Mouse (Mus musculus) spleen, adult 12 weeks (tissue): ENCODE results near the gene Gemin2.
"Not testable (repeated sequence)": the region's sequence is repeated elsewhere in the genome, so short reads cannot be mapped to it uniquely, and the experiment has no call there.

Source experiments
- DNase-seq: peaks from one replicate; pipeline ENCODE4 v3.0.0; 2022; ENCODE audit warnings: low spot score

Gemin2 gene

DNA sequence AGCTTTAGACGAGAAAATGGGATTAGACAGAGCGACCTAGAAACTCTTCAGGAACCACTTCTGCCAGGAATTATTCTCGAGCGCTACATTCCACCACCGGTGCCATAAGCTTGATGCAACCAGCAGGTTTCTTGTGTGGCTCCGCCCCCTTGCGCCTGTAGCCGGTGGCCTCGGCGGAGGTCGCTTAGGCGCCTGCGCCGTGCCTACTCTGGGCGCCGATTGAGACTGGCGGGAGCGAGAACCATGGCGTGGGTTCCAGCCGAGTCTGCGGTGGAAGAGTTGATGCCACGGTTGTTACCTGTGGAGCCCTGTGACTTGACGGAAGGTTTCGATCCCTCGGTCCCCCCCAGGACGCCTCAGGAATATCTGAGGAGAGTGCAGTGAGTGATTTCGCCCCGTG is at the start of gene Gemin2:
Gemin2 (plus strand) TSS at position 160 of the 400 bp plus-strand sequence.
- peak; percentile 83 for DNase-seq

DNA sequence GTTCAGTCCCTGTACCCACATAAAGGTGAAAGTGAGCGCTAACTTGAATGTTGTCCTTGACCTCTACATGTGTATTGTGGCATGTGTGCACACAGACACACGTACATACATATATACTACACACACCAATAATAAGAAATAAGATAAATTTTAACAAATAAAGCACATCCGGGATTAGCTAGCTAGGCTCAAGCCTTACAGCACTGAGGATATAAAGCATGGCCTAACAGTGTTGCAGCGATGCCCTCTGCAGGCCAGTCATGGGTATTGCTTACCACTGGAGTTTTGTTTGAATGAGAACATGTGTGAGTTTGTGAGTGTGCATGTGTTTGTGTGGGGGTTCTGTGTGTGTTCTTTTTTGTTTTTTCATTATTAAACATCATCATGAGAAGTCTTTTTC is 48.6 kb upstream of the Gemin2 start:
- no peak for DNase-seq

DNA sequence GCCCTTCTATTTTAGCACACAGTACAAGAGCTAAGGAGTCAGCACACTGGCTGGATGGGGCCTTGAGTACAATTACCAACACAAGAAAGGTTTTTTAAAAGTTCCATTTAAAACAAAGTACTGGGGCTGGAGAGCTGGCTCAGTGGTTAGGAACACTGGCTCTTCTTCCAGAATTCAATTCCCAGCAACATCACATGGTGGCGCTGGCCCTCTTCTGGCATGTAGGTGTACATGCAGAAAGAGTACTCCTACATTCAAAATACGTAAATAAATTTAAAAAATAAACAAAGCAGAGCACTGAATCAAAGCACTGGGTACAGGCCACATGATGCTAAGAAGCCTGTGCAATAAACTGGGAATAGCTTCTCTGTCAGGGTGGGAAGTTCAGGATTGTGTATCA is 36.2 kb upstream of the Gemin2 start:
- DNase-seq: no peak

DNA sequence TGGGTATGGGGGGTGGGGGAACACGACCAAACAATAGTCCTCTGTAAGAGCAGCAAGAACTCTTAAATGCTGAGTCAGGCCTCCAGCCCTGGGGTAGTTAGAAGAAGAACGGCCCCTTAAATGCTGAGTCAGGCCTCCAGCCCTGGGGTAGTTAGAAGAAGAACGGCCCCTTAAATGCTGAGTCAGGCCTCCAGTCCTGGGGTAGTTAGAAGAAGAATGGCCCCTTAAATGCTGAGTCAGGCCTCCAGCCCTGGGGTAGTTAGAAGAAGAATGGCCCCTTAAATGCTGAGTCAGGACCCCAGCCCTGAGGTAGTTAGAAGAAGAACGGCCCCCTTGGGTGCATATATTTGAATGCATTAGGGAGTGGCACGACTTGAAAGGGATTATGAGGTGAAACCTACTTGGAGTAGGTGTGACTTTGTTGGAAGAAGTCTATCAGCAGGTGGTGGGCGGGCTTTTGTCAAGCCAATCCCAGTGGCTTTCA is 32.0 kb upstream of the Gemin2 start:
- not testable (repeated sequence) for DNase-seq

DNA sequence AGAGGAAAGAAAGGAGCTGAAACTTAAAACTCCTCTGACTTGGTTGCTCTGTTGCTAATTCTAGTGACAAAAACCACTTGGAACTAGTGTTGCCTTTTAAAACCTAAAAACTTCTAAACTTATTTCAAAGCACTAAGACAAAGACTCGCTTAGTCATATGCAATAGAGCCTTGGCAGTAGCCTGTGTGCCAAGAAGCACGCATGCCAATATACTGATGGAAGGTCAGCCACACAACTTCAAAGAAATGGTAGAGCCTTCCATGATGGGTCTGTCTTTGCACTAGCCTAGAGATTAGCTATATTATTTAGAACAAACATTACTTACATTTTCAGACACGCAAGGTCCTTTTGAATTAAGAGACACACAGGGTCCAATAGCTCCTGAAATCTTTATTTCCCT is 27.4 kb upstream of the Gemin2 start:
- DNase-seq: no peak

DNA sequence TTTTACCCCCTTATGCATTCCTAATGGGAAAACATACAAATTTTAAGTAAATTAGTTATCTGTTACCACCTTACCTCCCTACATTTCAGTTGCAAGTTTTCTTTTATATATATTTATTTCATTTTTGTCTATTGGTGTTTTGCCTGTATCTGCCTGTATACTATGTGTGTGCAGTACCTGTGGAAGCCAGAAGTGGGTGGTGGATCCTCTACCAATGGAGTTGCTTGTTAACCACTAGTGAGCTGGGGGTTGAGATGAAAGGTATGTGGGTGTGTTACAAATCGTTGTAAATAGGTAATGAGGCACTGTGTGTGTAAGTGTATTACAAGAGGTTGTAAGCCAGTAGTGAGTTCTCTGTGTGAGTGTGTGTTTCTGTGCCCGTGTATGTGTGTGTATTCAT is 2.7 kb upstream of the Gemin2 start:
- DNase-seq: no peak

DNA sequence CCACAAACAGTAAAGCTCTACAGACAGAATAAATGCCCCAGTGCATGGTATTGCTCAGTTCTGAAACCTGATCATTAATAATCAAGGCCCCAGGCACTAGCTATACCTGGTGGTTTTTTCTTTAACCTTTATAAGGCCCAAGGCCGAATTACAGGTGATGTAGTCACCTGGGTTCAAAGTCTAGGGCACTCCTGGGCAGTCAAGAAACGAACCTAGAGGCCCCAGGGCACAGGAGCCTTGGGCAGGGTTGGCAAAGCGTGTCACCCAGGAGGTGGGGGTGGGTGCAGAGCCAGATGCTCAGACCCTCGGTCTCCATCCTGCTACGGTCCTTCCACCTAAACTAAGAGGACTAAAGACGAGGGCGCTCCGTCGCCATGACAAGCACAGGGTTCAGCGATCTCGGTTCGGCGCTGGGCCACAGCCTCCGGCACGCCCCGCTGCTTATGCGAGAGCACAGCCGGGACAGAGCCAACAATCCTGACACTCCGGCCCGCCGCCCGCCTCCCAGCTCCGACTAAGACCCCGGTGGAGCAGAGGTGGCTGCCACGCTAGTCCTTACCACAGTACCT is 1.8 kb upstream of the Gemin2 start:
- DNase-seq: no peak

DNA sequence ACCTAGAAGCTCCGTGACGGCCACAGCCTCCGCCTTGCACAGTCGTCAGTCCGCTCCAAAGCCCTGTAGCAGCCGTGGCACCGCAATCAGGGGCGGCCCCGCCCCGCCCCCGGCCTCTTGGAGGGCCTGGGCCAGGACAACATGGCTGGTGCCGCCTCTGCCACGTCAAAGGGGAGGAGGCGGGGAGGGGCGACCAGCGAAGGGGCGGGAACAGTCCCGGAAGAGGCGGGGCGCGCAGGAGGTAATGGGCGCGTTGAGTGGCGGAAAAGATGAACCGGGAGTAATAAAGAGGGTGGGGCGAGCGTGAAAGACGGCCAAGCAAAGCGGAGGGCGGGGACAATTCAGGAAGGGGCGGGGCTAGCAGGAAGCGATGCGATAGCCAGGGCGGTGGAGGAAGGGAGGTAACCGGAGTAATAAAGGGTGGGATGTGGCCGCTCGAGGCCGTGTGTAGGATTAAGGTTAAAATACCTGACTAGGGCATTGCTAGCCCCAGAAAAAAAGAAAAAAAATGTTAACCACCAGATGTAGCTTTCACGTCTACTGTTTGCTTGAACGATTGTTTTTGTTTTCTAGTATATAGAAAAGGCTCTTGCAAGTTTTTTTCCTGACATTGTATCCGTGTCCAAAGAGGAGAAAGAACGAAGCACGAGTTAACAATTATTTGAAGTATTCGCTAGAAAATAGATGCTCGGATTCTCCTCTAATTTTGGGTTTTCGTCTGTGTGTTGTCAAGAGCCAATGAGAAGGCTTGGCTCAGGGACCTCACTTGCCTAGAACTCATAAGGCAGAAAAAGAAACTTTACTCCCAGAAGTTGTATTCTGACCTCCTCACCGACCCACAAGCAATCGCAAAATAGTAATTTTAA is 1.1 kb upstream of the Gemin2 start, which contains the start of gene Sec23a:
Sec23a (minus strand) TSS at position 174 of the 866 bp plus-strand sequence.
- peak; percentile 99 for DNase-seq

DNA sequence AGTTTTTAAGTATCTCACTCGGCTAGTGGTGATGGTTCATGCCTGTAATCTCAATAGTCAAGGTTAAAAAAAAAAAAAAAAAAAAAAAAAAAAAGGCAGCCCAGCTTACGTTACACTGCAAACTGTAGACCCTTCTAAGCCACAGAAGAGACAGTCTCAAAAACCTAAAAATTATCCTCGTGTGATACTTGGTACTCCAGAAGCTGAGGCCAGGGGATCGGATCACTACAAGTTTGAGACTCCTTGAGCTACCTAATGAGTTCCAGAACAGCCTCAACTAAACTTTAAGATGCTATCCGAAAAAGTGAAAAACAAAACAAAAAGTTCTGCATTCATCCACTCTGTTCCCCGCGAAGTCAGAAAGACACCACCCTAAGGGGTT is 492 bp upstream of the Gemin2 start:
- no peak for DNase-seq

DNA sequence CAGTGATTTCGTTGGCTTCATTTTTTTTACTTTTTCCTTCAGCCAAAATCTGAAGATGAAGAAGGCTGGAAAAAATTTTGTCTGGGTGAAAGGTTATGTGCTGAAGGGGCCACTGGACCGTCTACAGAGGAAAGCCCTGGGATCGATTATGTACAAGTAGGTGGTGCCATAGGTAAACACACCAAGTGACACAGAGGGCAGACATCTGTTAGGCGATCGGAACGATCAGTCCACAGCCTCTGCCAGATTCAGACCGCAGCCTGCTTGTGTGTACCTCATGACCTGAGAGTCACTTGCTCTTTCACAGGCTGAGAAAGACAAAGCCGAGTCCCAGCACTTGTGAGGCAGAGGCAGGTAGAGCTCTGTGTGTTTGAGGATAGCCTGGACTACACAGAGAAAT is 4.8 kb downstream of the Gemin2 start:
- DNase-seq: no peak

DNA sequence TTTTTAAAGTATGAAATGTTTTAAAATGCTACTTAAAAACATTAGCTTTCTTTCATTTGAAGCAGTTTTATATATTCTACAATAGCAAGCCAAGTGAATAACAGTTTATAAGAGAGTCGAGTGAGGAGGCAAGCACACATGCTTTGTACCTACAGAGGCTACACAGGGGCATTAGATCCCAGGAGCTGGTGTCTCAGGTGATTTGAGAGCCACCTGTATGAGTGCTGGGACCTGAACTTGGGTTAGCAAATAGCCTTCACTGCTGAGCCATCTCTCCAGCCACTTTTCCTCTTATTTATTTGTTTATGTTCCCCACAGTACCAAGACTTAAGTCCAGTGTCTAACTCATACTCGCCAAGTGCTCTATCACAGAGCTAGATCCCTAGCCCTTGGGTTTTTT is 6.7 kb downstream of the Gemin2 start:
- DNase-seq: no peak

DNA sequence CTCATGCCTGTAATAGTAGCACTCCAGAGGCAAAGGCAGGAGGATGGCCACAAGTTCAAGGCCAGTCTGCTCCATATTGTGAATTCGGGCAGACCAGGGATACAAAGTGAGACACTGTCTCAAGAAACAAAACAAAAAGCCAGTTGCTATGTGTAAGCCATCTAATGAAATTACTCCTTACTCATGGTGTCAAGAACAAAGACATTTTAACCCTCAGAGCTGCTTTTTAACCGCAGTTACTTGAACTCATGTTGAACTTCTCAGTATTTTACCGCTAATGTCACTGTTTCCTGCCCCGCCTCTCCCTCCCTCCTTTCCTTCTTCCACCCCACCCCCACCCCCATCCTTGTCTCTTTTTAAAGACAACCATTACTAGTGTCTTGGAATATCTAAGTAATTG is 8.1 kb downstream of the Gemin2 start:
- DNase-seq: no peak

DNA sequence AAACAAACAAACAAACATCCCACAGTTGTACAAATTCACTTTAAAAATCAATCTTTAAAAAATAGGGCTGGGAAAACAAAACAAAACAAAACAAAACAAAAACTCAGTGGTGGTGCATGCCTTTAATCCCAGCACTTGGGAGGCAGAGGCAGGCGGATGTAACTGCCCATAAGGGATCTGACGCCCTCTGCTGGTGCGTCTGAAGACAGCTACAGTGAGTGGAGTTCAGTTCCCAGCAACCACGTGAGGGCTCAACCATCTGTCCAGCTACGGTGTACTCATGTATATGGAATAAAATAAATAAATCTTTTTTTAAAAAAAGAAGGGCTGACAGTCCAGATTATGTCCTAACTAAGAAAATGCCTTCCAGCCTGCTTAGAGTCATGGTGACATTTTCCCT is 18.9 kb downstream of the Gemin2 start:
- no peak for DNase-seq

DNA sequence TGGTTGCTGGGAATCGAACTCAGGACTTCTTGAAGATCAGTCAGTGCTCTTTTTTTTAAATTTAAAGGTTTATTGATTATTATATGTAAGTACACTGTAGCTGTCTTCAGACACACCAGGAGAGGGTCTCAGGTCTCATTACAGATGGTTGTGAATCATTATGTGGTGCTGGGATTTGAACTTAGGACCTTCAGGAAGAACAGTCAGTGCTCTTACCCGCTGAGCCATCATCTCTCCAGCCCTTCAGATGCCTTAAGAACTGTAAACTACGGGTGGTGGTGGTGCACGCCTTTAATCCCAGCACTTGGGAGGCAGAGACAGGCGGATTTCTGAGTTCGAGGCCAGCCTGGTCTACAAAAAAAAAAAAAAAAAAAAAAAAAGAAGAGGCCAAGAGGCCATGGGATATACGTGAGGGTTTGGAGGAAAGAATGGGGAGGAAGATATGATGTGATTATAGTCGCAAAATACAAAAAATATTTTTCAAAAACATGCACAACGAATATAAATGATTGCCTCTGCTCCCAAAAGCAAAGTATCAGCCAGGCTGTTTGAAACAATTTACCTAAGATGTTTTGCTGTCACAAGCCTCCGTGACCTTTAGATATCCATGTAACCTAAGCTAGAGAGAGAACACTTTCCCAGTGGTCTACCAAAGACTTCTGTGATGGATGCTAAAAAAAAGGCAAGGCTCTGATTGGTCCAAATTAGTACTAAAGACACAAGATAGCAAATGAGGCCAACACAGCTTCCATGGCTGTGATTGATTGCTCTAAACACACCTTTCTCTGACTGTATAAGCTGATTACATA is 26.2 kb downstream of the Gemin2 start:
- DNase-seq: no peak

DNA sequence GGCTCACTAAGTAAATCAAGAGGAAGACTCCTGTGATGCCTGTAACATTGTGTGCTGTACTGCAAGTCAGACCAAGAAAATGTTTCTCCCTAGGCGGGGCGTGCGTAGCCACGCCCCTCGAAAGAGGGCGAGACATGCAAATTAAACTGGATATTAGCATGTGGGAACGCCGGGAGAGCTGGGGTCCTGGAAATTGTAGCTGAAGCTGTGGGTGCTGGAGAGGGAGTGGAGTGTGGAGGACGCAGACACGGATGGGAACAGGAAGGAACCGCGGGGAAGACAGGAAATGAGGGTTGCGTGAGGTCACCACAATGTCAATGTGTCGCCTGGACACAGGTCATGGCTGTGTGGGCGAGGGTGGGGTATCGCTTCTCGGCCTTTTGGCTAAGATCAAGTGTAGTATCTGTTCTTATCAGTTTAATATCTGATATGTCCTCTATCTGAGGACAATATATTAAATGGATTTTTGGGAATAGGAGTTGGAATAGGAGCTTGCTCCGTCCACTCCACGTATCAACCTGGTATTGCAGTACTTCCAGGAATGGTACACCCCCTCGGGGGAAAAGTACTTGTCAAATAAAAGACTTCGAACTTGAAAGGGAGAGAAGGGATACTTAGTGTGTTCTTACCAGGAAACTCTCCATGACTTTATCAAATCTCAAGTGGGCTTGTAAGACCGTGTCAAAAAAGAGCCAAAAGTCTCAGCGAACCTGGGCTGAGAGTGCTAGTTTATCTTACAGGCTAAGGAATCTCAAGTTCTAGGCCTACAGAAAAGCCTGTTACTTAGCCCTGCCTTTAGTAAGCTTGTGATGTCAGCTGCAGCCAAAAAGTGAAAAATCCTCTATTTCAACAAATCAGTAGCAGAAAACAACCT is 27.0 kb downstream of the Gemin2 start:
- peak; percentile 12 for DNase-seq

DNA sequence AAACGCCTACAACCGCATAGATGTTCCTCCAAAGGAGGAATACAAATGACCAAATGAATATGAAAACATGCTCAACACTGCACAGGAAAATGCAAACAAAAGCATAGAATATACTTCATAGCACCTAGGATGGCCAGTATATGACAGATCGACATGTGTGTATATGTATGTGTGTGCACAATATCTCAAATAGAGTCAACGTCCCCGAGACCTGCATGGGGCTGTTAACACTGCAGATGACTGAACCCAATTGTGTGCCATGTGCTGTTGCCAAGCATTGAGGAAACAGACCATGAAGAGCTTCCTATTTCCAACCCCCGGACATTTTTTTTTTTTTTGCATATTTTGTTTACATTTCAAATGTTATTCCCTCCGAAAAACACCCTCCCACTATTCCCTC is 27.7 kb downstream of the Gemin2 start:
- DNase-seq: no peak

DNA sequence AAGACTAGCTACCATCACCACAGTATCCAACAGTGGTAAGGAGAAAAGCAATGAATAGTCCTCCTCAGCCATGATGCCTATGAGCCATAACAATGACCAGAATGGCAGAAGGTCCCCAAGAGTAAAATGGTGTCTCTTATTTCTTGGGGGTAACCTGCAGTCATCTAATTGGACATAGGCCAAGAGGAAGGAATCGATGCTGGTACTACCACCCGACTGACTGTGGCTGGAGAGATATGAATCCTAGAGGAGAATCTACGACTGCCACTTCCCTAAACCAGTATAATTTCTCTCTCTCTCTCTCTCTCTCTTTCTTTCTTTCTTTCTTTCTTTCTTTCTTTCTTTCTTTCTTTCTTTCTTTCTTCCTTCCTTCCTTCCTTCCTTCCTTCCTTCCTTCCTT is 39.3 kb downstream of the Gemin2 start:
- no peak for DNase-seq

DNA sequence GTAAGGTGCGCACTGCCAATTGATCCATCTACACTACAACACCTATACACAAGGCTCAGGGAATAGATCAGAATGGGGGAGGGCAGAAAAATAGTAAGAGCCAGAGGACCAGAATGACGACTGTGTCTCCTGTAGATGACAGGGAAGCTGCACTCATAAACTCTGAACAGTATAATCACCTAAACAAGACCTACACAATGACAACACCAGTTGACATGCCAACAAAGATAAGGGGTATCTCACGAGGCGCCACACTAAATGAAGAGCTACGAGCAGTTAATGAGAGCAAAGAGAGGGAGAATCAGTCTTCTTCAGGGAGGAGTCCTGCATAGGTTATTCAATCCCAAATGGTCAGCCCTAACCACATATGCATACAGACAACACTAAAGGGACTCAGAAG is 40.0 kb downstream of the Gemin2 start:
- DNase-seq: no peak

DNA sequence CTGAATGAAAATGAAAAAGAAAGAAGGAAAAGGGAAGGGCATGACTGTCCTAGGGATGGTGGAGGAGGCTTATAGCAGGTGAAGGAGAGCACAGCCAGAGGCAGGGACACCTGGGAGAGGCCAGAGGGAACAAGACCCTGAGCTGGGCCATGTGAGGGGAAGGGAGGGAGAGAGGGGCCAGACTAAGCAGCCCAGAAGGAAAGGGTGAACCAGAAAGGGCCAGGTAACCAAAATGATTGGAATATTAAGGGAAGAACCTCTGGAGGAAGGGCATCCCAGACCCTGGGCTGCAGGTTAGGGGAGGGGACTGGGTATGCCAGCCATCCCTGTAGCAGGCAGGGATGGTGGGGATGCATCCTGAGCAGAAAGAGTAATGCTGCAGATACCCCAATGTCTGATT is 40.8 kb downstream of the Gemin2 start:
- no peak for DNase-seq

DNA sequence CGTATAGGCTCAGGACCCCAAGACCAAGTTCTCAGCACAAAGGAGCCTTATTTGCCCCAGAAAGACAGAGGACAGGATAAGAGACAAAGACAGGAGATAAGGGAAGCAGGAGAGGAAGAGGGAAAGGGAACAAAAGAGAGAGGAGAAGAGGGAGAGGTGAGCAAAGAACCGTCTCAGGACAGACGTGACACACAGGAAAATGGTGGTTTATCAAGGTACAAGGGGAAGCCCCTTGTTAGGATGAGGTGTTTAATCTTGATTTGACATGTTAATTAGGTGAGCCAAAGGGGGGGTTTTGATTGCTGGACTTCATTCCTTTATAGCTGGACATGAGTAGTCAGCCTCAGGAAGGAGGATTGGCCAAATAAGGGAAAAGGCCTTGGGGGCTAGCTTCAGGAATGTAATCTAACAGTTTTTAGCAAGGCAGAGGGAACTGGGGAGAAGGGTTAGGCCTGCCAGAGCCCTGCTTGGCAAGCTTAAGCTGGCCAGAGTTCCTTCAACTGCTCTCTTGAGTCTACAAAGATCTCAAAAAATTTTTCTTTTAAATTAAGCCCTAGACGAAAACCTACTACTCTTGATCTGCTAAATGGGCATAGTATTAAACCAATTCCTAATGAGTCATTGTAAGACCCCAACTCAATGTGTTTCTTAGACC is 42.1 kb downstream of the Gemin2 start:
- no peak for DNase-seq

DNA sequence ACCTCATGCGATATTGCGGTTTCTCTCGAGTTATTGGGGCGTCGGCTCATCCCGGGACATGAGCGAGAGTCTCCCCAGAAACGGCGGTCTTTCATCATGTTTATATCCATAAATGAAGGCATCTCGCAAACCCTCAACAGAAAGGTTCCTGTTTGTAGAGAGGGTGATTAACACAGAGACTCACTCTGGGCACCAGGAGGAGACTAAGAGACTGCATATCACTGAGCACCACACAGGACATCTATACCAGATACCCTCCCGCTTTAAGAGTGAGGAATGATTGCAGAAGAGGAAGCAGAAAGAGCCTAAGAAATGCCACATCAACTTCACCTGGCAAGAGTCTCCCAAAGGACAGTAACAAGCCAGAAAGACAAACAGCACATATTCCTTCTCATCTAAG is 43.0 kb downstream of the Gemin2 start:
- DNase-seq: no peak
